Mouse (Mus musculus) heart, embryonic 11.5 days (tissue): ENCODE results near the gene Edn1. TPM values are rescaled to one million over a fixed set of nuclear protein-coding genes. Genes with fewer than 3 reads are reported as not detected.

Source experiments
- ATAC-seq: fragments of 200-750 bp; cut with Nextera tagmentation; replicated peaks from 2 replicates; pipeline ENCODE4 v1.8.0; 2017; ENCODE audit warnings: moderate library complexity; ENCODE audit not compliant: insufficient number of reproducible peaks, low FRiP score, low TSS enrichment
- H3K27ac ChIP-seq: fragments of 300-500 bp; sonication (generic); 2 replicates; pipeline ENCODE4 v1.5.1; 2014; ENCODE audit warnings: mild to moderate bottlenecking, low read depth, low read length
- H3K27me3 ChIP-seq: fragments of 300-500 bp; sonication (generic); 2 replicates; pipeline ENCODE4 v1.6.1; 2014; ENCODE audit warnings: mild to moderate bottlenecking, low read length, mixed read lengths; ENCODE audit not compliant: control insufficient read depth, insufficient read depth
- H3K36me3 ChIP-seq: fragments of 300-500 bp; sonication (generic); 2 replicates; pipeline ENCODE4 v1.6.1; 2014; ENCODE audit warnings: mild to moderate bottlenecking, low read length, moderate library complexity, mixed read lengths; ENCODE audit not compliant: control insufficient read depth, insufficient read depth
- H3K4me1 ChIP-seq: fragments of 300-500 bp; sonication (generic); 2 replicates; pipeline ENCODE4 v1.6.1; 2014; ENCODE audit warnings: low read length; ENCODE audit not compliant: control insufficient read depth, insufficient read depth
- H3K4me2 ChIP-seq: fragments of 300-500 bp; sonication (generic); 2 replicates; pipeline ENCODE4 v1.6.1; 2014; ENCODE audit warnings: mild to moderate bottlenecking, moderate library complexity
- H3K4me3 ChIP-seq: fragments of 300-500 bp; sonication (generic); 2 replicates; pipeline ENCODE4 v1.5.1; 2014; ENCODE audit warnings: low read depth, low read length
- H3K9ac ChIP-seq: fragments of 300-500 bp; sonication (generic); 2 replicates; pipeline ENCODE4 v1.6.1; 2014; ENCODE audit warnings: mild to moderate bottlenecking, low read depth, low read length, moderate library complexity
- H3K9me3 ChIP-seq: fragments of 300-500 bp; sonication (generic); replicated peaks from 2 replicates; pipeline ENCODE4 v1.6.1; 2016; ENCODE audit warnings: low read length; ENCODE audit not compliant: control insufficient read depth
- WGBS: fragments of 180-500 bp; shearing (Covaris S2); extraction: QIAGEN DNeasy Blood & Tissue Kit; methylation state at CpG from one replicate; pipeline ENCODE4 v1.1.7; 2014; ENCODE audit not compliant: insufficient replicate concordance; 5-methylcytosine and 5-hydroxymethylcytosine counted together
- polyA plus RNA-seq: library from polyadenylated mRNA; unstranded; fragments of >200 nt; fragmentation: Nextera tagmentation; extraction: Ambion mirVana; gene quantifications from 2 replicates; pipeline ENCODE4 v1.2.1, GENCODE M21; 2014

The Edn1 gene
- polyA plus RNA-seq, result 10.3 and 11.7 TPM in 2 replicates

DNA sequence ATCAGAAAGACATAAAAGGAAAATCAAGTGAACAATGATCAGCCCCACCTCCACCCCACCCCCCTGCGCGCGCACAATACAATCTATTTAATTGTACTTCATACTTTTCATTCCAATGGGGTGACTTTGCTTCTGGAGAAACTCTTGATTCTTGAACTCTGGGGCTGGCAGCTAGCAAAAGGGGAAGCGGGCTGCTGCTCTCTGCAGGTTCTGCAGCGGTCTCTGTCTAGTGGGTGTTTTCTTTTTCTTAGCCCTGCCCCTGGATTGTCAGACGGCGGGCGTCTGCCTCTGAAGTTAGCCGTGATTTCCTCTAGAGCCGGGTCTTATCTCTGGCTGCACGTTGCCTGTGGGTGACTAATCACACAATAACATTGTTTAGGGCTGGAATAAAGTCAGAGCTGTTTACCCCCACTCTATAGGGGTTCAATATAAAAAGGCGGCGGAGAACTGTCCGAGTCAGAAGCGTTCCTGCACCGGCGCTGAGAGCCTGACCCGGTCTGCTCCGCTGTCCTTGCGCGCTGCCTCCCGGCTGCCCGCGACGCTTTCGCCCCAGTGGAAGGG lies at the start of gene Edn1:
Gene Edn1, plus strand, starts transcription at position 316 of the 561 bp plus-strand sequence.
- Histone ChIP-seq H3K4me2 (peak within 1 kb of the TSS; percentile 77), H3K27ac (peak within 1 kb of the TSS; percentile 59), H3K27me3 (no peaks in the 10 kb centered on the region), H3K9me3 (no peaks in the 10 kb centered on the region), H3K36me3 (no peaks in the 10 kb centered on the region), H3K4me3 (peak within 1 kb of the TSS; percentile 57), H3K9ac (peak within 1 kb of the TSS; percentile 73), H3K4me1 (peaks cover 16% of the 10 kb centered on the region)
- ATAC-seq, result 0 out of 2 replicates have a peak, but pooled peaks have one; percentile 59
- WGBS, result under 1% methylated on average over 26 of the region's 26 CpGs

DNA sequence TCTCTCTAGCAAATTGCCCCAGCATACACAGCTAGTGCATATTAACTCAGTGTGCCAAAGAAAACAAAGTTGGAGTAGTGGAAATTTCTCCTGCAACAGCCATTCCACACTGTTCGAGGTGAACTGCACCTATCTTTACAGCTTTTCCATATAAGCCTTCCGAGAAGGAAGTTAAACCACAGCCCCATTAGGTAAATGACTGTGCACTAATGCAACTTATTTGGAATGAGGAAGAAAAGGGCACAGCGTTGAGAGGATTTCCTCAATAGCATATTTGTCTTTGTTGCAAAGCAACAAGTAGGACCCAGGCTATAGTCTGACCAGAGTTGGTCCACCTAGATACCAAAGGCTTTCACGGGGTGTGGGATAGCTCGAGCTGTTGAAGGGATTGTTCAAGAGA lies 47.5 kb upstream of the Edn1 start:
- 73% methylated on average over 5 of the region's 5 CpGs for WGBS
- H3K27me3 ChIP-seq, result no peaks in the 10 kb centered on the region

DNA sequence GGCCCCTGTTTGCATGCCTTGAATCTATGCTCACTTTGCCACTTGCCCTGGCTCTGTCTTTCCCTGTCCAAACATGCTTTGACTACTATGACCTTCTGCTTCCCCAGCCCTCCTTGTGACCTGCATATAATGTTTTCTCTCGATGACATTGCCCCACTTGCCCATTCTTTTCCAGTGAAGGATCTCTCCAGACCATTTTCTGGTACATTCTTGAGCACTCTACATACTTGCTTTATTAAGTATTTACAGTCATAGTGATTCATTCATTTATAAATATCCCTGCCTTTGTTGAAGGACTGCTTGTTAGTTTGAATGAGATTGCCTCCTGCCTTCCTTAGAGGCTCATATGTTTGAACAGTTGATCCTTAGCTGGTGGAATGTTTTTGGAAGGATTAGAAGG lies 46.2 kb upstream of the Edn1 start:
- H3K4me1 ChIP-seq, result peaks cover 8% of the 10 kb centered on the region
- WGBS, result 65% methylated on average over 1 of the region's 1 CpGs
- H3K9ac ChIP-seq, result no peak overlapping the region
- ATAC-seq, result no peak
- H3K36me3 ChIP-seq, result no peaks in the 10 kb centered on the region
- H3K4me3 ChIP-seq, result no peak overlapping the region
- H3K4me2 ChIP-seq, result no peak overlapping the region
- H3K27ac ChIP-seq, result no peak overlapping the region
- H3K27me3 ChIP-seq, result no peaks in the 10 kb centered on the region
- H3K9me3 ChIP-seq, result peaks cover 4% of the 10 kb centered on the region; the same call in 1 of the 2 replicates

More for the DNA sequence above, 47.5 kb upstream of the Edn1 start:
- Histone ChIP-seq H3K4me1 (peaks cover 5% of the 10 kb centered on the region), H3K4me3 (no peak overlapping the region), H3K9ac (no peak overlapping the region), H3K4me2 (no peak overlapping the region), H3K36me3 (no peaks in the 10 kb centered on the region), H3K27ac (no peak overlapping the region), H3K9me3 (peaks cover 4% of the 10 kb centered on the region; the same call in 1 of the 2 replicates)
- no peak for ATAC-seq

DNA sequence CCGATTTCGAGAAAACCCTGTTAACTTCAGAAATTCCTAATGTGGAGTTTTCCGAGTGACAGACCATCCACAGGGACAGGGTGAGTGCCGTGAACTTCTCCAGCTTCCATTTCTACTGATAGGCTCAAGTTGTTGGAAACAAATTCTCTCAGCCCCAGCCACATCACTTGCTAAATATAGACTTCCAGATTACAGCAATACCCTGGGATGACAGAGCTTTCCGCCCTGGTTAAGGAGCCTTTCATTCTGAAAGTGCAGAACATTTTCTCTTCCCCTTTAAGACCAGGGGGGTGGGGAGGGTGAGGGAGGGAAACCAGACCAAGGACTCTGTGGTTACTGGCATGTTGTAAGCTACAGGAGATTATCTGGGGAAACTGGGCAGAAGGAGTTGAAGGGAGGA lies 42.9 kb upstream of the Edn1 start:
- ATAC-seq, result peak; percentile 49; the same call in 1 of the 2 replicates
- H3K4me2 ChIP-seq, result peak overlapping the region; percentile 19
- H3K27ac ChIP-seq, result peak overlapping the region; percentile 85

GRCm38 (mm10) chr13:42260667-42261066 lies 40.6 kb upstream of the Edn1 start:
- peaks cover under 1% of the 10 kb centered on the region; the same call in 1 of the 2 replicates for H3K9me3 ChIP-seq
- H3K27ac ChIP-seq, result no peak overlapping the region
- ATAC-seq, result no peak
- H3K27me3 ChIP-seq, result no peaks in the 10 kb centered on the region
- no peak overlapping the region for H3K4me2 ChIP-seq
- no peaks in the 10 kb centered on the region for H3K36me3 ChIP-seq
- 86% methylated on average over 6 of the region's 6 CpGs for WGBS
- no peak overlapping the region for H3K4me3 ChIP-seq
- peaks cover 8% of the 10 kb centered on the region for H3K4me1 ChIP-seq
- no peak overlapping the region for H3K9ac ChIP-seq

More for the DNA sequence above, 42.9 kb upstream of the Edn1 start:
- peaks cover 4% of the 10 kb centered on the region; the same call in 1 of the 2 replicates for H3K9me3 ChIP-seq
- H3K36me3 ChIP-seq, result no peaks in the 10 kb centered on the region
- H3K4me1 ChIP-seq, result peaks cover 8% of the 10 kb centered on the region
- H3K9ac ChIP-seq, result no peak overlapping the region
- 29% methylated on average over 5 of the region's 5 CpGs for WGBS
- H3K4me3 ChIP-seq, result no peak overlapping the region
- H3K27me3 ChIP-seq, result no peaks in the 10 kb centered on the region

- H3K9ac ChIP-seq, result no peak overlapping the region
- ATAC-seq, result no peak
- H3K9me3 ChIP-seq, result no peaks in the 10 kb centered on the region
- H3K36me3 ChIP-seq, result no peaks in the 10 kb centered on the region
- WGBS, result 86% methylated on average over 9 of the region's 9 CpGs
- H3K4me2 ChIP-seq, result no peak overlapping the region
- no peak overlapping the region for H3K4me3 ChIP-seq
- no peaks in the 10 kb centered on the region for H3K27me3 ChIP-seq
- no peak overlapping the region for H3K27ac ChIP-seq
- no peaks in the 10 kb centered on the region for H3K4me1 ChIP-seq
Observed at GRCm38 (mm10) chr13:42270051-42270450, 31.2 kb upstream of the Edn1 start.

DNA sequence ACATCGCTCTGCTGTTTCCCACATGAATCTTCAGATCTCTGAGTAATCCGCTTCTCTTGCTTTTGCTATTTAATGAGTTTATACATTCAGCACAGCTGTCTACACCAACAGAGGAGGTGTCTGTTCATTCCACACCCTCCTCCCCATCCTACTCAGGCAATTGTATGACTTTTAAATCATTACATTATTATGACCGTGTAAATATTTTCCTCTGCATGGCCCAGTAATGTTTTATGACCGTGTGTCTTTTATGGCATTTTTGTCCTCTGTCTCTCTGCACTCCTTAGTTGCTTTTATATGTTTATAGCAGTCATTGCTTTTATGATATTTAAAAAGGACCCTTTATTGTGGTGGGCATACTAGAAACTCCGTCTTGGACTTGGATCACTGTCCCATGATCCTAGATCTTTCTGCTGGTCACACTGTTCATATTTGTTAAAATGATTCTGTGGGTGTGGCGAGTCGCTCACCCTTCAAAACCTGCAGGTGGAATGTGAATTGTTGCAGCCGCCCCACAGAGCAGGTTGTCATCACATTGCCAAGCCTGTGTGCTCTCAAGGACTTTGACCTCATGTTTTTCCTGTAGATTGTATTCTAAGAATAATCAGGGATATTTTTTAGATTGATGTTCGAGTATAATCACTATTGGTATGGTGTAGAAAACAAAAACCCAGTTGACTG lies 24.4 kb upstream of the Edn1 start:
- Histone ChIP-seq H3K4me1 (peaks cover 5% of the 10 kb centered on the region; the same call in 1 of the 2 replicates), H3K36me3 (no peaks in the 10 kb centered on the region), H3K4me3 (no peak overlapping the region), H3K4me2 (no peak overlapping the region), H3K27me3 (no peaks in the 10 kb centered on the region), H3K27ac (no peak overlapping the region), H3K9me3 (no peaks in the 10 kb centered on the region), H3K9ac (no peak overlapping the region)
- whole genome bisulfite sequencing, result 63% methylated on average over 9 of the region's 9 CpGs
- no peak for ATAC-seq

DNA sequence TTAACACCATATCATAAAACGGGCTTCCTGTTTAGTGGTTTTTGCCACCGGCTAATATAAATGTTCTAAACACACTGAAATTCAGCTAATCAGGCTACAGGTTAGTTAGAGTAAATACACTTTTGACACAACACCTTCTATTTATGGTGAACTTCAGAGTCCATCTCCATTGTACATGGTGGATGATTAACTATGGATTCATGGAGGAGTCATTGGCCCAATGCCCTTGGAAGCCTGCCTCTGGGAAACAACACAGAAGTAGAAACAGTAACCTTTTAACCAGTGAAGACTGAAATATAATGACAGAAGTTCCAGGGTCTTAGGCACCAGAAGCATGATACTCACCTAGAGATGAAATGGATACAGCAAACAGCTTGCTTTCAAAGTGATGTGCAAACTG lies 23.5 kb upstream of the Edn1 start:
- Histone ChIP-seq H3K4me3 (no peak overlapping the region), H3K9me3 (no peaks in the 10 kb centered on the region), H3K4me2 (no peak overlapping the region), H3K4me1 (peaks cover 5% of the 10 kb centered on the region; the same call in 1 of the 2 replicates), H3K9ac (no peak overlapping the region), H3K36me3 (no peaks in the 10 kb centered on the region), H3K27ac (no peak overlapping the region), H3K27me3 (no peaks in the 10 kb centered on the region)
- WGBS, result 85% methylated on average over 2 of the region's 2 CpGs
- ATAC-seq, result no peak
